Mouse (Mus musculus): ENCODE data around the gene Gale. TPM values are rescaled to one million over a fixed set of nuclear protein-coding genes. Genes with fewer than 3 reads are reported as not detected.

Gene Gale
- total and polyA plus RNA-seq, 3 experiments: 23.8 to 40.5 (median 32.9) TPM

DNA sequence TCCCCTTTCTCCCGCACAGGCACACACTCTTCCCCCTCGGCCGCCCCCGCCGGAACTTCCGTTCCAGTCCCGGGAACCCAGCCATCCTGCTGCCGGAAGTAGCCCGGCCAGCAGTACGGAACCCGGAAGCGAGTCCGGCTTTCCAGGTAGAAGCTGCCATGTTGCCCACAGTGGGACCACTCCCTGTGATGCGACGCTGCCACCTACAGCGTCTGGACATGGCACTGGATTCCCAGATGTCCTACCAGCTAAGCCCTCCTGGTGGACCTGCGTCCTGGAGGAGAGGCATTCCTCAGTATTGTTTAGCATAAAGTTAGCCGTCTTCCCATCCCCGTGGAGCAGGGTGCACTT lies 9.0 kb downstream of the Gale start, which contains the start of gene Lypla2 (continued):
- TF ChIP-seq CHD1 (IDR thresholded peaks at IDR 0.05; ENCODE audit: low read depth, low read length) (no peak), BHLHE40 (IDR thresholded peaks at IDR 0.05; ENCODE audit: low read depth, low read length) (no peak), ZMIZ1 (IDR thresholded peaks at IDR 0.05; ENCODE audit: low read depth, low read length) (peak; percentile 76; the same call in 1 of the 2 replicates), ELF1 (IDR thresholded peaks at IDR 0.05; ENCODE audit: low read depth, low read length) (peak; percentile 99), E2F4 (IDR thresholded peaks at IDR 0.05; ENCODE audit: insufficient replicate concordance, low read depth, low read length) (no peak), MAFK (IDR thresholded peaks at IDR 0.05; ENCODE audit: insufficient replicate concordance, low read length) (no peak), MEF2A (IDR thresholded peaks at IDR 0.05; ENCODE audit: borderline replicate concordance, low read depth, low read length) (0 out of 2 replicates have a peak, but pooled peaks have one; percentile 28), USF1 (IDR thresholded peaks at IDR 0.05; ENCODE audit: low read depth, low read length) (no peak), POLR2A (IDR thresholded peaks at IDR 0.05; ENCODE audit: low read depth, low read length) (peak; percentile 80), MYC (IDR thresholded peaks at IDR 0.05; ENCODE audit: low read depth, low read length) (no peak), MAZ (IDR thresholded peaks at IDR 0.05; ENCODE audit: low read depth, low read length) (peak; percentile 43; the same call in 1 of the 2 replicates), POLR2AphosphoS2 (IDR thresholded peaks at IDR 0.05; ENCODE audit: low read depth, low read length) (peak; percentile 55; the same call in 1 of the 2 replicates), ZNF384 (IDR thresholded peaks at IDR 0.05; ENCODE audit: low read depth, low read length) (no peak), HCFC1 (IDR thresholded peaks at IDR 0.05; ENCODE audit: low read depth, low read length) (peak; percentile 86), PAX5 (IDR thresholded peaks at IDR 0.05; ENCODE audit: low read length) (no peak), CHD2 (IDR thresholded peaks at IDR 0.05; ENCODE audit: low read length) (no peak), CTCF (conservative IDR thresholded peaks at IDR 0.05 in 1 of 2, IDR thresholded peaks at IDR 0.05 in 1 of 2; ENCODE audit: low read depth in 2 of 2, low read length in 2 of 2) (no peak)

- Histone ChIP-seq H3K9me3 (replicated peaks; ENCODE audit: low read length) (no peaks in the 10 kb centered on the region), H3K36me3 (replicated peaks in 1 of 2; ENCODE audit: control insufficient read depth in 1 of 2, insufficient read depth in 1 of 2, low read length in 1 of 2) (peaks cover 48 to 66% of the 10 kb centered on the region in 2 experiments), H3K27me3 (replicated peaks) (no peaks in the 10 kb centered on the region), H3K79me2 (replicated peaks; ENCODE audit: control insufficient read depth, extremely low read depth, insufficient read depth, poor library complexity, severe bottlenecking) (peaks cover 17% of the 10 kb centered on the region), H3K4me2 (ENCODE audit: insufficient read depth, low read depth, poor library complexity, severe bottlenecking) (peak overlapping the region; percentile 7), H3K4me1 (ENCODE audit: control insufficient read depth in 1 of 2, insufficient read depth in 2 of 2) (peaks cover 5 to 25% of the 10 kb centered on the region in 2 experiments), H3K4me3 (replicated peaks in 1 of 3; ENCODE audit: low read depth in 2 of 3, low read length in 2 of 3, poor library complexity in 1 of 3) (peak overlapping the region; percentile 79 to 90 (median 89)), H3K27ac (ENCODE audit: insufficient read depth, low read depth) (peak overlapping the region; percentile 48), H3K9ac (ENCODE audit: insufficient read depth, low read depth) (peak overlapping the region; percentile 20)
- TF ChIP-seq CTCF (conservative IDR thresholded peaks at IDR 0.05 in 1 of 2, IDR thresholded peaks at IDR 0.05 in 1 of 2; ENCODE audit: low read depth in 2 of 2, low read length in 2 of 2) (no peak), SIN3A (IDR thresholded peaks at IDR 0.05; ENCODE audit: low read length) (no peak), ELF1 (IDR thresholded peaks at IDR 0.05; ENCODE audit: low read depth, low read length) (no peak), POLR2AphosphoS2 (IDR thresholded peaks at IDR 0.05; ENCODE audit: low read depth, low read length) (0 out of 2 replicates have a peak, but pooled peaks have one; percentile 18), CHD1 (IDR thresholded peaks at IDR 0.05; ENCODE audit: low read depth, low read length) (0 out of 2 replicates have a peak, but pooled peaks have one; percentile 36), JUN (IDR thresholded peaks at IDR 0.05; ENCODE audit: insufficient read depth, low read depth, low read length) (no peak)
- in situ Hi-C loops (cut with MboI; ENCODE audit: low pct_ligation_motif_present, low pct_unique_long_range_greater_than_20kb, low sequenced_read_pairs) (no loop called here), dilution Hi-C loops (cut with MboI; ENCODE audit: extremely low pct_ligation_motif_present, extremely low pct_unique_long_range_greater_than_20kb, low sequenced_read_pairs) (no loop called here)
- DNase-seq (ENCODE audit: extremely low read depth): no peak
These were observed 9.6 kb downstream of the Gale start for GRCm38 (mm10) chr4:135972911-135973811.

All from CH12.LX (cell line).